Mouse (Mus musculus) neural tube, embryonic 11.5 days (tissue): ENCODE data around the gene Olfr715b. TPM values are rescaled to one million over a fixed set of nuclear protein-coding genes. Genes with fewer than 3 reads are reported as not detected.
"Not testable (repeated sequence)": the region's sequence is repeated elsewhere in the genome, so short reads cannot be mapped to it uniquely, and the experiment has no call there.

Experiments used
- ATAC-seq: fragments of 200-750 bp; cut with Nextera tagmentation; 2 replicates; pipeline ENCODE4 v1.8.0; 2017; ENCODE audit warnings: moderate number of reproducible peaks, mild to moderate bottlenecking, moderate TSS enrichment, moderate library complexity; ENCODE audit not compliant: insufficient read depth, low FRiP score, low TSS enrichment
- DNase-seq: peaks from one replicate; pipeline ENCODE4 v3.0.0-alpha.2; 2015; ENCODE audit warnings: low spot score
- H3K27ac ChIP-seq: fragments of 300-500 bp; sonication (generic); 2 replicates; pipeline ENCODE4 v1.5.1; 2014; ENCODE audit warnings: low read depth, mild to moderate bottlenecking, low read length
- H3K27me3 ChIP-seq: fragments of 300-500 bp; sonication (generic); 2 replicates; pipeline ENCODE4 v1.6.1; 2014; ENCODE audit warnings: mild to moderate bottlenecking, low read length, mixed read lengths; ENCODE audit not compliant: control insufficient read depth, insufficient read depth
- H3K36me3 ChIP-seq: fragments of 300-500 bp; sonication (generic); 2 replicates; pipeline ENCODE4 v1.6.1; 2014; ENCODE audit warnings: mild to moderate bottlenecking, low read length, moderate library complexity, mixed read lengths; ENCODE audit not compliant: control insufficient read depth, insufficient read depth
- H3K4me1 ChIP-seq: fragments of 300-500 bp; sonication (generic); 2 replicates; pipeline ENCODE4 v1.6.1; 2014; ENCODE audit warnings: low read length, mixed read lengths; ENCODE audit not compliant: control insufficient read depth, insufficient read depth
- H3K4me2 ChIP-seq: fragments of 300-500 bp; sonication (generic); 2 replicates; pipeline ENCODE4 v1.6.1; 2014; ENCODE audit warnings: low read depth, mild to moderate bottlenecking, moderate library complexity
- H3K4me3 ChIP-seq: fragments of 300-500 bp; sonication (generic); 2 replicates; pipeline ENCODE4 v1.5.1; 2014; ENCODE audit warnings: low read depth, low read length
- H3K9ac ChIP-seq: fragments of 300-500 bp; sonication (generic); 2 replicates; pipeline ENCODE4 v1.6.1; 2014; ENCODE audit warnings: mild to moderate bottlenecking, low read length
- H3K9me3 ChIP-seq: fragments of 300-500 bp; sonication (generic); 2 replicates; pipeline ENCODE4 v1.6.1; 2016; ENCODE audit warnings: low read length; ENCODE audit not compliant: control insufficient read depth
- WGBS: fragments of 180-500 bp; shearing (Covaris S2); extraction: QIAGEN DNeasy Blood & Tissue Kit; methylation state at CpG from one replicate; pipeline ENCODE4 v1.1.7; 2014; 5-methylcytosine and 5-hydroxymethylcytosine counted together
- polyA plus RNA-seq: library from polyadenylated mRNA; unstranded; fragments of >200 nt; fragmentation: Nextera tagmentation; extraction: Ambion mirVana; gene quantifications from 2 replicates; pipeline ENCODE4 v1.2.1, GENCODE M21; 2014

Olfr715b gene
- polyA plus RNA-seq = not detected in 2 replicates

DNA sequence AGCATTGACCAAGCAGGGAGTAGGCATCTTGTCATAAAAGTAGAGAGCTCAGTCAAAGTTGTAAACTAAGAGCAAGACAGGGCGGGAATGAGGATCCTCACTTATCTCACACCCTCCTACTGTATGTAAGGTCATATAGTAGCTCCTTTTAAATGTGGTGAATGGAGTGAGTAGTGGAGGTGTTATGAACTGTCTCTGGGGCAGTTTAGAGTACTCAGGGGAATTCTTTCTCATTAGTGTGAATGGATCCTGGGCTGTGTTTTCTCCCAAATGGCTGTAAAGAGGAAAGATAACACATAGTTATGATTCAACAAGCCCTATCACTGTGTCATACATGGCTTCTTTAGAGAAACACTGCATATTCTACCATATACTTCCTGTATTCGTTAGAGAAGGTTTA, at the start of gene Olfr715b:
Gene Olfr715b (minus strand): TSS at position 101 of the 400 bp plus-strand sequence.
- H3K9me3 ChIP-seq, H3K4me2 ChIP-seq, H3K36me3 ChIP-seq, H3K27ac ChIP-seq, ATAC-seq, H3K27me3 ChIP-seq, H3K4me1 ChIP-seq, DNase-seq, H3K9ac ChIP-seq, H3K4me3 ChIP-seq: not testable (repeated sequence)
- 62% methylated on average over 1 of the region's 2 CpGs for WGBS

DNA sequence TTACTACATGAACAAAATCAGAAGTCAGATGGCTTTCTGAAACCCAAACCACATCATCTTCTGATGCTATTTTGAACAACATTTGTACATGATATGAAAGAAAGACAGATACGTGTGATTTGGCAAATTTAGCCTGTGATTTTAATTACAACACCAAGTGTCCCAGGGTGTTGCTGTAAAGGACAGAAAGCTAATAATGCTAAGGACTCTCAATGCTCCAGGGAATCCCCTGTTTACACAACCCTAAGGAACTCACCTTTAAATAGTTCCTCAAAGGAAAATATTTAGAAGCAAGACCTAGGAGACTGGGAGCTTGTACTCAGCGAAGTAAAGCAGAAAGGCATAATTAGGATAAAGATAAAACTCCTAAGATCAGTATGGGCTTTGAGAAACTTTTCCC, 27.9 kb upstream of the Olfr715b start, which contains the start of gene Olfr716:
Gene Olfr716 (plus strand): TSS at position 301 of the 400 bp plus-strand sequence.
- 84% methylated on average over 2 of the region's 2 CpGs for WGBS
- H3K4me3 ChIP-seq, H3K36me3 ChIP-seq, H3K4me1 ChIP-seq, DNase-seq, H3K27ac ChIP-seq, H3K4me2 ChIP-seq, H3K27me3 ChIP-seq, ATAC-seq, H3K9me3 ChIP-seq, H3K9ac ChIP-seq: not testable (repeated sequence)

DNA sequence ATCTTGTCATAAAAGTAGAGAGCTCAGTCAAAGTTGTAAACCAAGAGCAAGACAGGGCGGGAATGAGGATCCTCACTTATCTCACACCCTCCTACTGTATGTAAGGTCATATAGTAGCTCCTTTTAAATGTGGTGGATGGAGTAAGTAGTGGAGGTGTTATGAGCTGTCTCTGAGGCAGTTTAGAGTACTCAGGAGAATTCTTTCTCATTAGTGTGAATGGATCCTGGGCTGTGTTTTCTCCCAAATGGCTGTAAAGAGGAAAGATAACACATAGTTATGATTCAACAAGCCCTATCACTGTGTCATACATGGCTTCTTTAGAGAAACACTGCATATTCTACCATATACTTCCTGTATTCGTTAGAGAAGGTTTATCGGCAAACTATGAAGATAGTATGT, 20.8 kb upstream of the Olfr715b start, which contains the start of gene Olfr715:
Gene Olfr715 (minus strand): TSS at position 101 of the 400 bp plus-strand sequence.
- H3K4me3 ChIP-seq, H3K27me3 ChIP-seq, DNase-seq, ATAC-seq, H3K27ac ChIP-seq, H3K9me3 ChIP-seq, H3K9ac ChIP-seq, H3K4me1 ChIP-seq, H3K36me3 ChIP-seq, H3K4me2 ChIP-seq: not testable (repeated sequence)
- WGBS = 65% methylated on average over 1 of the region's 3 CpGs

DNA sequence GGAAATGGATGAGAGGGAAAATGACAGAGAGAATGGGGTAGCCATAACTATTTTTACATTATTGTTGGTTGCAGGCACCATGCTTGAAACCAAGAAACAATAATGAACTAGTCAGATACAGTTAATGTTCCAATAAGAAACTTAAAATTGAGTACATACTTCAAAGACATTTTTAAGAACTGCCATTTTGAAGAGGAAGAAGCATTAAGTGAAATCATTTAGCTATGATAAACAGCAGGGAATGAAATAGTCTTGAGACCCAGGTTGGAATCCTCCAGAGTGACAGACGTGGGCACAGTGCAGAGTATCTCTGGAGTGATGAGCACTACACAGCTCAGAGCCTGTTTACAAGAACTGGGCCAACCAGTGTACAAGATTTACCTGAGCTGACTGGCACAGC, 17.2 kb downstream of the Olfr715b start, which contains the start of gene Olfr17:
Gene Olfr17 (plus strand): TSS at position 301 of the 400 bp plus-strand sequence.
- no peaks in the 10 kb centered on the region for H3K36me3 ChIP-seq
- H3K4me1 ChIP-seq = no peaks in the 10 kb centered on the region
- DNase-seq (no peak), ATAC-seq (no peak)
- 66% methylated on average over 1 of the region's 1 CpGs for WGBS
- H3K4me2 ChIP-seq = no peak within 1 kb of the TSS
- no peak within 1 kb of the TSS for H3K27ac ChIP-seq
- no peaks in the 10 kb centered on the region for H3K9me3 ChIP-seq
- no peak within 1 kb of the TSS for H3K9ac ChIP-seq
- no peaks in the 10 kb centered on the region for H3K27me3 ChIP-seq
- no peak within 1 kb of the TSS for H3K4me3 ChIP-seq

DNA sequence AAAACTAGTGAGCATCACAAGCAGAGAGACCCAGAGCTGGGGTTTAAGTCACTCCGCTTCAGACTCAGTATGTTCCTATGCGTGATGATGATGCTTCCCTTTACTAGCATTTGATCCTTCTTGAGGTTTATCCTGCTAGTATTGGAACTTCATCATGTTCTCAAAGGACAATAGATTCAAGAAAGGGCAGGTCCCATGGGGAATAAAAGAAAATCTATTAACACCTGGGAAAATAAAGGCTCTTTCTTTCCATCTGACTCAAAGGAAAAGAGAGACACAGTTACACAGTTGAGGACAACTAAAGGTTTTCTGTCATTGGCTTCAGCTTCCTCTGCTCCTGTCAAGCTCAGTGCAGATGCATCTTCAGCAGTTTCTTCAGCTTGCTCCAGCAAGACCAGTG, 39.5 kb downstream of the Olfr715b start, which contains the start of gene Olfr714:
Gene Olfr714 (plus strand): TSS at position 301 of the 400 bp plus-strand sequence.
- Histone ChIP-seq H3K4me1 (no peaks in the 10 kb centered on the region), H3K36me3 (no peaks in the 10 kb centered on the region), H3K4me3 (no peak within 1 kb of the TSS), H3K27ac (no peak within 1 kb of the TSS), H3K4me2 (no peak within 1 kb of the TSS), H3K9ac (no peak within 1 kb of the TSS), H3K9me3 (no peaks in the 10 kb centered on the region), H3K27me3 (no peaks in the 10 kb centered on the region)
- ATAC-seq = no peak
- 90% methylated on average over 2 of the region's 2 CpGs for WGBS
- no peak for DNase-seq

Other genes with a start within 250 kb of the Olfr715b start
- not detected in 2 replicates for gene Olfr704, start 247.2 kb downstream of the Olfr715b start, polyA plus RNA-seq
- gene Olfr705, start 233.5 kb downstream of the Olfr715b start, polyA plus RNA-seq = not detected in 2 replicates
- not detected in 2 replicates for gene Olfr706, start 222.2 kb downstream of the Olfr715b start, polyA plus RNA-seq
- gene Olfr707, start 209.1 kb downstream of the Olfr715b start, polyA plus RNA-seq = not detected in 2 replicates
- gene Olfr1532-ps1, start 202.4 kb downstream of the Olfr715b start, polyA plus RNA-seq = not detected in 2 replicates
- gene Olfr709-ps1, start 178.2 kb downstream of the Olfr715b start, polyA plus RNA-seq = not detected in 2 replicates
- not detected in 2 replicates for gene Olfr710, start 162.1 kb downstream of the Olfr715b start, polyA plus RNA-seq
- gene Olfr6, start 146.4 kb downstream of the Olfr715b start, polyA plus RNA-seq = not detected in 2 replicates
- gene Olfr711, start 134.9 kb downstream of the Olfr715b start, polyA plus RNA-seq = not detected in 2 replicates
- gene Olfr2, start 104.3 kb downstream of the Olfr715b start, polyA plus RNA-seq = not detected in 2 replicates
- gene Olfr713, start 79.2 kb downstream of the Olfr715b start, polyA plus RNA-seq = not detected in 2 replicates
- not detected in 2 replicates for gene Olfr714, start 39.4 kb downstream of the Olfr715b start, polyA plus RNA-seq
- not detected in 2 replicates for gene Olfr17, start 17.1 kb downstream of the Olfr715b start, polyA plus RNA-seq
- not detected in 2 replicates for gene Olfr715, start 20.7 kb upstream of the Olfr715b start, polyA plus RNA-seq
- gene Olfr716, start 28.0 kb upstream of the Olfr715b start, polyA plus RNA-seq = not detected in 2 replicates
- not detected in 2 replicates for gene Nlrp14, start 56.6 kb upstream of the Olfr715b start, polyA plus RNA-seq
- gene Rbmxl2, start 99.1 kb upstream of the Olfr715b start, polyA plus RNA-seq = not detected in 2 replicates